Mouse (Mus musculus) right cerebral cortex, adult 18-20 months (tissue): ENCODE data around the gene Slc4a1ap.
"Not testable (repeated sequence)": the region's sequence is repeated elsewhere in the genome, so short reads cannot be mapped to it uniquely, and the experiment has no call there.

Experiments
- DNase-seq: peaks from one replicate; pipeline ENCODE4 v3.0.0; 2022; ENCODE audit warnings: mixed read lengths

Slc4a1ap gene

GRCm38 (mm10) chr5:31567951-31568657 lies 41.3 kb downstream of the Slc4a1ap start:
- DNase-seq, result no peak

- peak; percentile 77 for DNase-seq
These were observed 44.3 kb downstream of the Slc4a1ap start for GRCm38 (mm10) chr5:31571023-31571608.

- no peak for DNase-seq
These were observed 46.9 kb downstream of the Slc4a1ap start for GRCm38 (mm10) chr5:31573722-31574121.

GRCm38 (mm10) chr5:31576539-31576975 lies 49.8 kb downstream of the Slc4a1ap start:
- DNase-seq, result peak; percentile 89

GRCm38 (mm10) chr5:31581263-31581662 lies 54.5 kb downstream of the Slc4a1ap start:
- no peak for DNase-seq

GRCm38 (mm10) chr5:31581932-31582331 lies 55.1 kb downstream of the Slc4a1ap start:
- no peak for DNase-seq

- no peak for DNase-seq
These were observed 56.5 kb downstream of the Slc4a1ap start for GRCm38 (mm10) chr5:31583261-31583660.

GRCm38 (mm10) chr5:31585526-31585925 lies 58.7 kb downstream of the Slc4a1ap start:
- DNase-seq, result no peak

GRCm38 (mm10) chr5:31588016-31588415 lies 61.2 kb downstream of the Slc4a1ap start:
- no peak for DNase-seq

- DNase-seq, result not testable (repeated sequence)
These were observed 61.9 kb downstream of the Slc4a1ap start for GRCm38 (mm10) chr5:31588672-31589071.

GRCm38 (mm10) chr5:31589711-31590319 lies 63.0 kb downstream of the Slc4a1ap start:
- DNase-seq, result peak; percentile 43

- DNase-seq, result peak; percentile 41
These were observed 64.3 kb downstream of the Slc4a1ap start for GRCm38 (mm10) chr5:31591122-31591521.

GRCm38 (mm10) chr5:31595868-31596267 lies 69.1 kb downstream of the Slc4a1ap start:
- DNase-seq, result no peak

- peak; percentile 74 for DNase-seq
These were observed 70.0 kb downstream of the Slc4a1ap start, which contains the start of gene Mrpl33 for GRCm38 (mm10) chr5:31596481-31597429. Gene Mrpl33 (plus strand): TSS chr5:31596935.

- no peak for DNase-seq
These were observed 70.7 kb downstream of the Slc4a1ap start for GRCm38 (mm10) chr5:31597430-31597944.

- no peak for DNase-seq
These were observed 71.3 kb downstream of the Slc4a1ap start for GRCm38 (mm10) chr5:31598121-31598520.

GRCm38 (mm10) chr5:31598579-31598978 lies 71.8 kb downstream of the Slc4a1ap start:
- DNase-seq, result no peak

- no peak for DNase-seq
These were observed 72.4 kb downstream of the Slc4a1ap start for GRCm38 (mm10) chr5:31599161-31599560.

GRCm38 (mm10) chr5:31601162-31601722 lies 74.4 kb downstream of the Slc4a1ap start:
- no peak for DNase-seq

GRCm38 (mm10) chr5:31602377-31602776 lies 75.6 kb downstream of the Slc4a1ap start:
- DNase-seq, result peak; percentile 82

- no peak for DNase-seq
These were observed 77.0 kb downstream of the Slc4a1ap start for GRCm38 (mm10) chr5:31603766-31604165.

- DNase-seq, result no peak
These were observed 79.4 kb downstream of the Slc4a1ap start for GRCm38 (mm10) chr5:31606151-31606550.
